Mouse (Mus musculus): ENCODE results near the gene Slc4a3.

Gene Slc4a3

DNA sequence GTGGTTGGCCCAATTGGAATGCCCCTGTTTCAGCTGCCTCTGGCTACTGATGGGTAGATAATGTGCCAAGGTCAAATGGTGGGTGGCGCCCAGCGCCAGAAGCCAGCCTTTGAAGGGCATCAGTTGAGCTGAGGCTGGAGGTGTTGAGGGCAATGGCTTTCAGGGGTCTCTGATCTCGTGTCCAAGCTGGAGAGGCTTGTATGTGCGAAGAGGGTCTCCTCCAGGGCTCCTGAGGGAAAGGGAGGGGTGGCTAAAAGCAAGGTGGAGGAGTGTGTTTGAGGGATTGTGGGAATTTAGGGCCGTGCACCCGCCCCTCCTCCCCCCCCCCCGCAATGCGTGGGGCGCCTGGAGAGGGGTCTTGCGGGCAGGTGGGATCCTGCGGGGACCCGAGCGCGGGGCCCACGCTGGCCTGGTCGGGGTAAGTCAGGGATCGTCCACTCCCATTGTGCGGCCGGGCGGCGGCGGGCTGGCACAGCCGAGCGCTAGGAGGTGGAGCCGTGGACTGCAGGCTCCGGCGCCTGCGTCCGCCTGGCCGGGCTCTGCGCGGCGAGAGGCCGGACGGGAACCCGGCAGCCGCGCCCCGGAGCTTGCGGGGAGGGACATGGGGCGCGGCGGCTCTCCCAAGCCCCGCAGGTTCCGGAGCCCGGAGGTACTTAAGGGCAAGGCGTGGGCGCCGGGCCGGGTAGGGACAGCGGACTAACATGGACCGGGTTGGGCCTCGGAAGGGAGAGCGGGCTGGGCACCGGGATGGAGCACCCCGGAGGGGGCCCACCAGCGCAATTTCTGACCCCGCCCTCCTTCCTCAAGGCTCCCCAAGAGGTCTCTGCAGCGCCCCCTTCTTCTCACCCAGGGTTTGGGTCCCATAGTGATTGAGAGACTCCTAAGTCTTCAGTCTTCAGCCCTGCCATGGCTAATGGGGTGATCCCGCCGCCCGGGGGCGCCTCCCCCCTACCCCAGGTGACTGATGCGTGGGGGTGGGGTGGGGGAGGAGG is at the start of gene Slc4a3:
Gene Slc4a3 (plus strand): TSS at position 302 of the 992 bp plus-strand sequence.
- peak; percentile 27 for DNase-seq (ENCODE audit: low read depth)

DNA sequence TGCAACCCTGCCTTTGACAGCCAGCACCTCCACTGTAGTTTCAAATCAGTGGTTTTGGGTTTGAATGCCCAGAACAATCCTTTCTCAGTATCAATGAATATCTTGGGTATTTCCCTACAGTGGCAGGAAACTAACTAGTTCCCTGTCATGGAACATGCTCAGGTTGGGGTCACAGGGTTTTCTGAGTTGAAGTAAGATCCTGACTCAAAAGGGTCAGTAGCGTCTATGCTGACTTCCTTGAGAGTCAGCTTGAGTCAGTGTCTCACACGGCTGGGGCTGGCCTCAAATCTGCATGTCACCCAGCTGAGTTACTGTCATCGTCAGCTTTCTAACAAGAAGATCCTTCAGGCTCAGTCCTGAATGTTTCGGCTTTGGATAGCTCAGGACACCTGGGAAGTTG is 47.2 kb upstream of the Slc4a3 start:
- no peak for DNase-seq (ENCODE audit: low read depth)

DNA sequence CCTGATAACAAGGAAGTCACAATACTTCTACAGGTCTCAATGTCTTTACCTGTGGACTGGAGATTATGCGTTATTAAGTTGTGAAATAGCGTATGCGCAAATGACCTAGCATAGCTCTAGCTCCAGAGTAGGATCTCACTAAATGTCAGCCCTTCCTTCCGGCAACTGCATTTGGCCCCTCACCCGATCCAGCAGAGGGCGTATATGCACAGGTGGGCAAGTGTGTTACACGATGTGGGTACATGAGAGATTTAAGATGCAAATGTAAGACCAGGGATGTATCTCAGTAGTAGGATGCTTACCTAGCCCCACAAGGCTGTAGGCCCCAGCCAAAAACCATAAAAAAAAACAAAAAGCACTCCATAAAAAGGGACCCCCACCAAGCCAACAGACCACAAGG is 46.6 kb upstream of the Slc4a3 start:
- no peak for DNase-seq (ENCODE audit: low read depth)

DNA sequence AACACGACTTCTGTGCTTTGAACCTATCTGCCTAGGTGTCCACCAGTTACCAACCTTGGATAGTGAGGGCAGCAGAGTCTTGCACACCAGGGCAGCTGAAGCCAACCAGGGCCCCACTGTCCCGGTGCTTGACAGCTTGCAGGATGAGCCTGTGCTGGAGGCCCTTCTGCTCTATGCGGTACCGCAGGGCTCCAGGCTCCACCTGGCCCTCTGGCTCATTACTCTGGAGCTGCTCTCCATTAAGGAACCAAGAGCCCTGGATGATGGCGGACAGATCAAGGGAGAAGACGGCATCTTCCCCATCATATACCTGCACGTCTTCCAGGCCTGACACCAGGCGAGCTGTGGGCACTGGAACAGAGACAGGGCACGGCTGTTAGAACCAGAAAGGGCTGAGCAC is 44.2 kb upstream of the Slc4a3 start:
- no peak for DNase-seq (ENCODE audit: low read depth)

DNA sequence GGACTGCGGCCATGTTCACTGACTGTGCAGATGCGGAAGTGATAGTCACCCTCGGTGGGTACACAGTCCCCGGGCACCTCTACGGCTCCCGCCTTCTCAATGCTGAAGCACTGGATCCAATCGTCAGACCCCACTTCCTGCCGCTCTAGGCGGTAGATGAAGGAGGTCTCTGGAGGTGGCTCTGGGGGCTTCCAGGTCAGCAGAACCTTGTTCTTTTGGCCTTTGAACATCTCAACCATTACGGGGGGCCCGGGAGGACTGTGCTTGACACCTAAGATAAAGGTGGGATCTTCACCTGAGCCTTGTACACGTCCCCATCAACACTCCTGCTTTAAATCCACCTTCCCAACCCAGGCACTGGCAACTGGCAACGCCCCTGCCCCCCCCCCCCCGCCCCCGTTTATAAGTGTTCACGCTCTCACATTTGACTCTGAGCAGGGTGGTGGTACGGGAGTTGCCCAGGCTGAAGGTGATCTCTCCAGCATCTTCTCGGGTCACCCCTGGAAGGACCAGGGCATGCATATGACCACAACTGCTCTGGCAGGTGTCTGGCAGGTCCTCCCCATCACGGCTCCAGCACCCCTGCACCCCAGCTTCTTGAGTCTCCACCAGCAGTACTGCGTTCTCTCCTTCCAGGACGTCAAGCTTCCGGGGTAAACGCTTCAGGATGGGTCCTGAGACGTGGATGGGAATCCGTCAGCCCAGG is 43.0 kb upstream of the Slc4a3 start:
- no peak for DNase-seq (ENCODE audit: low read depth)

DNA sequence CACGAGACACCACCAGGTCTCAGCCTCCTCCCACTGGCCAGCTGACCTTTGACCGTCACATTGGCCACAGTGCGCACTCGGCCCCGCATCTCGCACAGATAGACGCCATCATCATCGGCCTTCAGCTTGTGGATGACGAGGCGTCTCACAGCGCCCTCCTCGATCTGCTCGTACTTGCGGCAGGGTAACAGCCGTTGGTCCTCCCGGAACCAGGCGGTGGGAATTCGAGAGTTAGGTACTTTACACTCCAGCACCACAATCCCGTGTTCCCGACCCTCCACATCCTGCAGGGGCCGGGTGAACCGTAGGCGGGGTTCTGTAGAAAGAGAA is 42.5 kb upstream of the Slc4a3 start:
- DNase-seq (ENCODE audit: low read depth) = no peak

DNA sequence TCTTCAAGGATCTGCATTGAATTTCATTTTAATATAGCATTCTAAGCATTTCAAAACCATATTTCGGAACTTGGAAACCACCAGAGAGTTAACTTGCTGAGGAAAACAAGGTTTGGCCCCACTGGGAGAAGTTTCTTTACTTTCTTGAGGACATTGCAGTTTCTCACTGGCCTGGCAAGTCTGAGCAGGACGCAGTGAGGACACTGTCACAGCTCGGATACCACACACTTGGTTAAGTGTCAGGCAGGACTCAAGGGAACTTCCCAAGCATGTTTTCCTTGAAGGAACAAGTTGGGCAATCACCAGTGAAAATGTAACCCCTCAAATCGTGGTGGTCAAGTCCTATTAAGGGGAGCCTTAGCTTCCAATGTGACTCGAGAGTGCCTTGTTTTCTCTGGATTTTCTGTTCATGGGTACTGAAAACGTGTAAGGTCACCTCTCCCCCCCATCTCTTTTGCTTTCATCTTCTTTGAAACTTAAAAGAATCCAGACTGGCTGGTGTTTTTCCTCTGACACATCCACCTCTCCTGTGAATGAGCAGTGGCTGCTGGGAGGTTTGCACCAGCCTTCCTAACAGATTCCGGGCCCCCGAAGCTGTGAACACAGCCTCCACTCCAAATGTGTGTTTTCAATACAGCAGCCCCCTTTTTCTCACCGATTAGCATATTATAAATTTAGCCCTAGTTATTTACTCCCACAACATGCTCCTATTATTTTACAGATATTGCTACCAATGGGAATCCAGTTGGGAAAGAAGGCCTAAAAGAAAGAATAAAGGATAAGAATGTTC is 41.6 kb upstream of the Slc4a3 start:
- DNase-seq (ENCODE audit: low read depth) = no peak

DNA sequence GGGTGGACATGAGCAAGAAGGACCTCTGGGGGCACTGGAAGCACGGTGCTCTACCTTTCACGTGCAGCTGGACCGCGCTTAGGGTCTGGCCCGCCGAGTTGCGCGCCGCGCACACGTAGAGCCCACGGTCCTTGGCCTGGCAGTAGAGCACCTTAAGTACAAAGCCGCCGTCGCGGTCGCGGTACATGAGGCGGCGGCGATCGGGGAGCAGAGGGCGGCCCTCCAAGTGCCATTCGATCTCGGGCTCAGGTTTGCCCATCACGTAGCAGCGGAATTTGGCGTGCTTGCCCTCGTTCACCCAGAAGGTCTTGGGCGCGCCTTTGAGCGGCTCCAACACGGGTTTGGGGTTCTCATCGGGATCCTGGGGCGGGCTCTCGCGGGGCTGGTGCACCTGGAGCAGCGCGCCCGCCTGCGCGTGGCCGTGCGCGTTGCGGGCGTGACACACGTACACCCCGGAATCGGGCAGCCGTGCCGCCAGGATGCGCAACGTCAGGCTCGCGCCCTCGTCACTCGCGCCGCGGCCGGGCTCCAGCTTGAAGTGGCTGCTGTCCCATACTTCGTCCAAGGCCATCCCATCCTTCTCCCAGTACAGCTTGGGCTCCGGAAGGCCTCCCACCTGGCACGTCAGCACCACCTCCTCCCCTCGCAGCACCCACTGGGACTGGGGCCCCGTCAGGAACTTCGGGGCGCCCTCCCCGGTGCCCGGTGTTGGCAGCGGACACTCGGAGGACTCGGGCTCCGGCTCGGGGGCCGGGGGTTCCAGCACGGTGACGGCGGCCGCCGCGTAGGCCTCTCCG is 40.7 kb upstream of the Slc4a3 start:
- no peak for DNase-seq (ENCODE audit: low read depth)

DNA sequence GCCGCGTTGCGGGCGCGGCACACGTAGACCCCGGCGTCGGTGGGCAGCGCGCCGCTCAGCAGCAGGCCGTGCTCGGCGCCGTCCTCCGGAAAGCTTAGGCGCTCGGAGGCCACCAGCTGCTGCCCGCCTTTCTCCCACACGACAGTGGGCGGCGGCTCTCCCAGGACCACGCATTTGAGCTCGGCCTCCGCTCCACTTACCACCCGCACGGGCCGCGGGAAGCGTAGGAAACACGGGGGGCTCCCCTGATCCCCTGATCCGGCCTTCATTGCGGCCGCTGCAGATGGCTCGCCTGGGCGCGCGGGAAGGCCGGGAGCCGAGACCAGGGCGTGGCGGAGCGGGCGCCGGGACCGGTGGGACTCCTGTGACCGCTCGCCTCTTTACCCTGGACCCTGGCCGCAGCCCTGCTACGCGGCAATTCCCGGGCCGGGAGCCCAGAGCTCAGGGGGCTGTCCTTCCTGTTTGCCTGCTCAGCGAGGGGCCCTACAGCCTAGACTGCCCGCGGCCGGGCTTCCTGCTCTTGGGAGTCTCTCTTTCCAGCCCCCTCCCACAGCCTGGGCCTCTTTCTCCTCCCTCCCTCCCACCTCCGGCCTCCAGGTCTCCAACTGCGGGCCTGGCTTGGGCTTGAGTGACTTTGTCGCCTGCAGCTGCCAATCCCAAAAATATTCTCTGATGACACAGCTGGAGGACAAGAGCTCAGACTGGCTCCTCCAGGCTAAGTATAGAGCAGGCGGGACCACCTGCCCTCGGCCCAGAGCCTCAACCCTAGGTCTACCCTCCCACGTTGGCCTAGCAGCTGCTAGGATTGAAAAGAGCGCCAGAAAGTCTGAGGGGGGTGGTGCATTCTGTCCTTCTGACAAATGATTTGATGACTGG is 39.9 kb upstream of the Slc4a3 start, which contains the start of gene Obsl1:
Gene Obsl1 (minus strand): TSS at position 497 of the 876 bp plus-strand sequence.
- DNase-seq (ENCODE audit: low read depth) = no peak

DNA sequence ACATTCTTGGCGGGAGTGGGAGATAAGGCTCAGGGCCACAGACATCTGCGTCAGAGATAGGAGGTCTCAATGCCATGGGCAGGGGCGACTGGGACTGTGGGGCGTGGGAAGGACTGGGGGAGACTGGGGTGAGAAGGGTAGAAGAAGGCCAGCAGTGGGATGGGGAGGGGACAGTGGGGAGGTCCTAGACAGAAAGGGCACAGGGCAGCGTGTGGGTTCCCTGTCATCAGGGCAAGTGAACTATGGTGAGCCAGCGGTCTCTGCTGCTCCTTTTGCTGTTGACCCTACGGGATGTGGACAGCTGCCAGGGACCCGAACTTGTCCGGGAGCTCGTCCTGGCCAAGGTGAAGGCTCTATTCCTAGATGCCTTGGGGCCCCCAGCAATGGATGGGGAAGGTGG is 39.1 kb upstream of the Slc4a3 start, which contains the start of gene Inha:
Gene Inha (plus strand): TSS at position 72 of the 400 bp plus-strand sequence.
- DNase-seq (ENCODE audit: low read depth) = no peak

DNA sequence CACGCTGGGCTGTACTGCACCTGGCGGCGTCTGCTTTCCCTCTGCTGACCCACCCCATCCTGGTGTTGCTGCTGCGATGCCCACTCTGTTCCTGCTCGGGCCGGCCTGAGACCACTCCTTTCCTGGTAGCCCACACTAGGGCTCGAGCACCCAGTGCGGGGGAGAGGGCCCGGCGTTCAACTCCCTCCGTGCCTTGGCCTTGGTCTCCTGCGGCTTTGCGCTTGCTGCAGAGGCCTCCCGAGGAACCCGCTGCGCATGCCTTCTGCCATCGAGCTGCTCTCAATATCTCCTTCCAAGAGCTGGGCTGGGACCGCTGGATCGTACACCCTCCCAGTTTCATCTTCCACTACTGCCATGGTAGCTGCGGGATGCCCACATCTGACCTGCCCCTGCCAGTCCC is 36.5 kb upstream of the Slc4a3 start:
- no peak for DNase-seq (ENCODE audit: low read depth)

DNA sequence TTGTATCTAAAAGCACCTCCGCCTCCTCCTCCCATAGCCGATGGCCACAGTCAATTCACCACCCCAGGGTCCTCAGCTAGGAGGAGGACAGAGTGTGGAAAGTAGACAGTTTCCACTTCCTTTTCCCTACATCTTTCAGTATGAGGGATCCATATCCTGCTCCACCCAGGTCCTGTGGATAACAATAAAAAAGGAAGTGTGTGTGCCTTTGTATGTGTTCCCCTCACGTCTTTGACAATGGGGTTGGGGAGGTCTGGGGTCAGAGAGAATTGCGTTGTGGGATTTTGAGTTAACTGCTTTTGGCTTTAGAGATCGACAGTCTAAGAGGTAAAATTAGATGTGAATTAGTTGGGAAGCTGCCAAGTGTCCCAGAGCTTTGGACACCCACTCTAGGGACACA is 35.9 kb upstream of the Slc4a3 start:
- no peak for DNase-seq (ENCODE audit: low read depth)

DNA sequence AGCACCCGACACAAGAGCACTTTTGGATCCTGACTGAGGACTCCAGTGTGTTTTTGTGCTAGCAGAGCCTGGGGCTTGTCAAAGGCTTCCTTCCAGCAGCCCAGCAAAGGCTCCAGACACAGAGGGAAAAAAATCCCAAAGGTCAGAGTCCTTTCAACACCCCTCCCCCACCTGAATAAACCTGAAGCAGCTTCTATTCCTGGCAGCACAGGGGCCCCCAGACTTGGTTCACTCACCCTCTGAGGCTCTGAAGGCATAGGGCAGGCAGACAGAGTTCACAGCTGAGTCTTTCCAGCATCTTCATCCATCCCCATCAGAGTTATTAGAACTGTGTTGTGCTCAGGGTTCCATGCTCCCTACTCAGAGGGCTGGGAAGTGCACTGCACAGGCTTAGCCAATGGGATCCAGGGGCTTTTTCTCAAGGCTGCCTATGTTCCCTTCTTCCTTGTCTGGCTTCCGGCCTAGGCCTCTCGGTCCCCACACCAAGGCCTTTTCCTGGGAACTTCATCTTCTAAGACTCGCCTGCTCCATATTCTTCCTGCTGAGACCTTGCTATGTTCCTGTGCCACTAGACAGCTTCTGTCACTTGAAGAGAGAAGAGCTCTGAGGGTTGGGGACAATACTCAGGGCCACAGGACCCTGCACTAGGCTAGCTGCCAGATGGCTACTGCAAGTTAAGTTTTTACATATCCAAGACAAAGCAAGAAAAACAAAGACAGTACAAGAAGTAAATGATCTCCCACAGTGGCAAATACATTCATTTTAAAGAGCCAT is 34.4 kb upstream of the Slc4a3 start:
- no peak for DNase-seq (ENCODE audit: low read depth)

DNA sequence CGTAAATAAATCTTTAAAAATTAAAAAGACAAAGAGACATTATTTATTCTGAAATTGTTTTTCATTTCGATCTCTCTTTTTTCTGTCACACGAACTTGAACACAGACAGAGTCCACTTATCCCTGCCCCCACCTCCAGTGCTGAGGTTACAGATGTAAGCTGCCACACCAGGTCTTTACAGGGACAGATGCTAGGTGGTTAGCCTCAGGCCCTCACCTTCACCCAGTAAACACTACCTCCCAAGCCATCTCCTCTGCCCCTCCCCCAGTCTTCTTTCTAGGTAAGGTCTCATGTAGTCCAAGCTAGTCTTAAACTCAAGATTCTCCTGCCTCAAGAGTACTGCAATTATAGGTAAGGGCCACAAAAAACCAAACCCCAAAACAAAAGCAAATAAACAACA is 33.5 kb upstream of the Slc4a3 start:
- no peak for DNase-seq (ENCODE audit: low read depth)

DNA sequence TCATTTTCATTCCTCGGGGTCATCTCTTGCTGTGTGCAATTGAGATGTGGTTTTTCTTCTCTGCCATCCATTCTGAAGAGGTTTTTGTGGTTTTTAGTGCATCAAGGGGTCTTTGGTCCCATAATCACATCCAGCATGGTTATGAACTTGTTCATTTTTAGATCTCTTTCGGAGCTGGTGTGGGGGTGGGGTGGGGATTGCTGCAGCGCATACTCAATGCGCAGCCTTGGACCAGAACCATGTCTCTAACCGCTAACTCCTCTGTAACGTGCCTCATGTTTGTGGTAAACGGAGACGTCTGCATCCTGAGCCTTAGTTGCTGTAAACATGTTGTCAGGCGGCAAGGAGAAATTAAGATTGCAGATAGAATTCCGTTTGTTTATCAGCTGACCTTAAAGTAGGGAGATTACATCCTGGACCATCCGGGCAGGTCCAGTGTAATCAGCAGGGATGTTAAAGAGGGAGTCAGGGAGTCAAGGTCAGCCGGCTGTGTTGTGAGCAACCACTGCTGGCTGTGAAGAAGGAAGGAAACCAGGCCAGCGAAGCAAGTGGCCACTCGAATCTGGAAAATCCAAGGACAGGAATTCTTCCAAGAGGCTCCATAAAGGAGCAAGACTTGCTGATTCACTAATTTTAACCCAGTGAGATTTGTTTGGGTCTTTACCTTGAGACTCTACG is 29.2 kb upstream of the Slc4a3 start:
- no peak for DNase-seq (ENCODE audit: low read depth)

DNA sequence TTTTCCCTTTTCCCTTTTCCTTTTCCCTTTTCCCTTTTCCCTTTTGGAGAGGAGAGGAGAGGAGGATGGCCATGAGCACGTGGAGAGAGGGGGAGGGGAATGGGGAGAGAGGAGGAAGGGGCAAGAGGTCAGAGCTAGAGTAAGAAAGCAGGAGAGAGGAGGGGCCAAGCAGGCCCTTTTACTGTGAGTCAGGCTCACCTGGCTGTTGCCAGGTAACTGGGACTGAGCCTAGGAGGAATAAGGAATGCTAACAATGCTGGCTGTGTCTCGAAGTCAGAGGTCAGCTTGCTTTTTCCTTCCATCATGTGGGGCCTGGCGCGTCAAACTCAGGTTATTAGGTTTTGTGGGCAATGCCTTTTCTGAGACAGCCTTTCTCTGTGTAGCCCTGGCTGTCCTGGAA is 28.1 kb upstream of the Slc4a3 start:
- no peak for DNase-seq (ENCODE audit: low read depth)

DNA sequence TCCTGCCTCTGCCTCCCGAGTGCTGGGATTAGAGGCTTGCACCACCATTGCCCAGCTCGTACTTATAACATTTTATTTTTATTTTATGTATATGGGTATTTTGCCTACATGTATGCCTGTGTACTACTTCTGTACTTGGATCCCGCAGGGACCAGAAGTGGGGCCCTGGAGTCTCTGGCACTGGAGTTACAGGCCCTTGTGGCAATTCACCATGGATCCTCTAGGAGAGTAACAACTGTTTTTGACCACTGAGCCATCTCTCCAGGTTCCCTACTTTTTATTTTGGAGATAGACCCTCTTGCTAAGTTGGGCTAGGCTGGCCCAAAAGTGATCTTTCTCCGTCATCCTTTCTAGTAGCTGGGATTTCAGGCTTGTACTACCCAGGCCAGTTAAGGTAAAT is 27.6 kb upstream of the Slc4a3 start:
- DNase-seq (ENCODE audit: low read depth) = no peak

DNA sequence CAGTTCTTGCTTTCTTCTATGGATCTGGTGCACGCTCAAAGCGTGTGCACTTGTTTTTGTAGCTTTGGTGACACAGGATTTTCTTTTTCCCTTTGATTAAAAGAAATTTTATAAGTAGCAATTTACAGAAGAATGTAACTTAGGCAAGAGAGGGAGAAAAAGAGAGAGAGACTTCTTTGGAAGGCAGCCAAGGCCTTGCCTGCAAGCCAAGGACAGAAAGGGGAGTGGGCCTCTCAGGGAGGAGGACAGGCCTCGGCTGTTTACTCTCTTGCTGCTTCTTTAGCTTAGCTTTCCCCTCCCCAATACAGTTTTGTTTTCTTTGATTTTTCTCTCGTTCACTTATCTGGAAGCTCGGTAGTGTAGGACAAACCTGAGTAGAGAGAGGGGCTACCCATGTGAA is 26.5 kb upstream of the Slc4a3 start:
- DNase-seq (ENCODE audit: low read depth) = no peak

DNA sequence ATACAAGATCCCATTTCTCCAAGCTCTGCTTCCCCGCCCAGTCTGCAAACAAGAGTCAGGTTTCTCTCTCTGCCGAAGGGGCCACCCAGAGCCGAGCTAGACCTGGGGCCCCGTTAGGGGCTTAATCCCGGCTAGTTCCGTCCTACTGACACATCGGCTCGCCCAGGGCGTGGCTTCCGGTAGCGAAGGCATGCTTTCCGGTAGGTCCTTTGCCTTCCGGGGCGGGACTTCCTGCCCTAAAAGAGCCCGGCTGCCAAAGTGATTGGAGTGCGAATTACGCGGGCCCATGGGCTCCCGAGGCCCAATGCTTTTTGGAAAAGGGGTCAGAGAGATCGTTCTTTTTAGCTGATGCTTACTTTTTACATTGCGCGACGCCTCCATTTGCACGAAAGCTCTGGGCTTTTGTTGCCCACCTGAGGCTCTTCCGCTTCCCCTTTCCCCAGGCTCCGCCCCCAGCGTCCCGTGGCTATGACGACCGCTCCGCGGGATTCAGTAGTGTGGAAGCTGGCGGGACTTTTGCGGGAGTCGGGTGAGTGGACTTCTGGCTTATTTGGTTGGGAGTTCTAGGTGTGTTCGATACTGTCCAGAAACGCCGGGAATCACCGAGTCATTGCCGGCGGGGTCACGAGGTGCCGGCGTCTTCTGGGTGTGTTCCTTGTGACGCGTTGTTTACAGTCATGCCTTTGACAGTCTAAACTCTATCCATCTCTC is 24.6 kb upstream of the Slc4a3 start, which contains the start of gene Stk11ip:
Gene Stk11ip (plus strand): TSS at position 209 of the 711 bp plus-strand sequence.
- peak; percentile 83 for DNase-seq (ENCODE audit: low read depth)
